Mouse (Mus musculus) neural tube, embryonic 13.5 days (tissue): ENCODE measurements around the gene Zmat3. TPM values are rescaled to one million over a fixed set of nuclear protein-coding genes. Genes with fewer than 3 reads are reported as not detected.
A peak's percentile ranks its signal among the peaks of the same experiment; 100 is the strongest.

ENCODE experiments used
- ATAC-seq: fragments of 200-750 bp; cut with Nextera tagmentation; 2 replicates; pipeline ENCODE4 v1.8.0; 2017; ENCODE audit warnings: low read depth, mild to moderate bottlenecking, moderate TSS enrichment, moderate library complexity
- H3K27ac ChIP-seq: fragments of 300-500 bp; sonication (generic); replicated peaks from 2 replicates; pipeline ENCODE4 v1.5.1; 2015; ENCODE audit warnings: moderate library complexity, mild to moderate bottlenecking, inconsistent platforms
- H3K27me3 ChIP-seq: fragments of 300-500 bp; sonication (generic); 2 replicates; pipeline ENCODE4 v1.6.1; 2015; ENCODE audit warnings: mild to moderate bottlenecking, inconsistent platforms
- H3K36me3 ChIP-seq: fragments of 300-500 bp; sonication (generic); 2 replicates; pipeline ENCODE4 v1.6.1; 2015; ENCODE audit warnings: mild to moderate bottlenecking, inconsistent platforms
- H3K4me1 ChIP-seq: fragments of 300-500 bp; sonication (generic); replicated peaks from 2 replicates; pipeline ENCODE4 v1.6.1; 2015; ENCODE audit warnings: inconsistent platforms
- H3K4me2 ChIP-seq: fragments of 300-500 bp; sonication (generic); 2 replicates; pipeline ENCODE4 v1.6.1; 2015; ENCODE audit warnings: inconsistent platforms, mild to moderate bottlenecking, moderate library complexity
- H3K4me3 ChIP-seq: fragments of 300-500 bp; sonication (generic); 2 replicates; pipeline ENCODE4 v1.5.1; 2015; ENCODE audit warnings: mild to moderate bottlenecking, inconsistent platforms
- H3K9ac ChIP-seq: fragments of 300-500 bp; sonication (generic); 2 replicates; pipeline ENCODE4 v1.6.1; 2015; ENCODE audit warnings: moderate library complexity, mild to moderate bottlenecking, inconsistent platforms
- H3K9me3 ChIP-seq: fragments of 300-500 bp; sonication (generic); 2 replicates; pipeline ENCODE4 v1.6.1; 2016; ENCODE audit warnings: inconsistent platforms
- WGBS: fragments of 180-500 bp; shearing (Covaris S2); methylation state at CpG from one replicate; pipeline ENCODE4 v1.1.7; 2015; 5-methylcytosine and 5-hydroxymethylcytosine counted together
- polyA plus RNA-seq: library from polyadenylated mRNA; unstranded; fragments of >200 nt; fragmentation: Nextera tagmentation; extraction: Ambion mirVana; gene quantifications from 2 replicates; pipeline ENCODE4 v1.2.1, GENCODE M21; 2015

The Zmat3 gene
- polyA plus RNA-seq, 1 experiment from 2014 or later = 8.1 TPM

DNA sequence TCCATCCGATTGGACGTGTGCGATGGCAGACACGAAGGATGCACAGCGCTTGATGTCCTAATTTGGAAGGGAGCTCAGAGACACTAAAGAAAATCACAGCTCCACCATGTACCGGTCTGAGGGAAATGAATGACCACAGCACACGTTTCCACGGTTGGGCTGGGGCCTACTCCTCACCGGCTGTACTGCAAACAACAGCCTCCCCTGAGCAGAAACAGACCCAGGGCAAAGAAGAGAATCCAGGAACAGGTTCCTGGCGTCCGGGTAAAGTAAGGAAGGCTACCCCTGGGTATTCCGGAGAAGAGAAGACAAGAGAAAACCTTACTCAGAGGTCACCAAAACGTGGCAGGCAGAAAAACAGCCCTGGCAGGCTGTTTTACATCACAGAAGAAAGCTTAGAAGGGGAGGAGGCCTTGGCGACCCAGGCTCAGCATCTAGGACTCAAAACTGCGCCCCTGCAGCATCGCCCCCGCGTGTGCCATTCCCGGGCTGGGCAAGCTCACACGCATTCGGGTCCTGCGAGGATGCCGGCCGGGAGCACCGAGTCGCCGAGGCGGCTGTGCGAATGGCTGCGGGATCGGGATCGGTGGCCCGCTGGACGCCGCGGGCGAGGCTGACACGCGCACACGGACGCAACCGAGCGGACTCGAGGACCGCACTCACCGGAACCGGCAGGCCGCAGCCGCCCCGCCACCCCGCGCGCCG, 821 bp downstream of the Zmat3 start:
- H3K9me3 ChIP-seq = no peaks in the 10 kb centered on the region
- peak overlapping the region; percentile 95 for H3K27ac ChIP-seq
- peak overlapping the region; percentile 90 for H3K9ac ChIP-seq
- peak overlapping the region; percentile 85 for H3K4me3 ChIP-seq
- peak; percentile 78 for ATAC-seq
- peaks cover 51% of the 10 kb centered on the region for H3K4me1 ChIP-seq
- H3K27me3 ChIP-seq = no peaks in the 10 kb centered on the region
- H3K4me2 ChIP-seq = peak overlapping the region; percentile 80
- no peaks in the 10 kb centered on the region for H3K36me3 ChIP-seq
- WGBS = under 1% methylated on average over 54 of the region's 54 CpGs

DNA sequence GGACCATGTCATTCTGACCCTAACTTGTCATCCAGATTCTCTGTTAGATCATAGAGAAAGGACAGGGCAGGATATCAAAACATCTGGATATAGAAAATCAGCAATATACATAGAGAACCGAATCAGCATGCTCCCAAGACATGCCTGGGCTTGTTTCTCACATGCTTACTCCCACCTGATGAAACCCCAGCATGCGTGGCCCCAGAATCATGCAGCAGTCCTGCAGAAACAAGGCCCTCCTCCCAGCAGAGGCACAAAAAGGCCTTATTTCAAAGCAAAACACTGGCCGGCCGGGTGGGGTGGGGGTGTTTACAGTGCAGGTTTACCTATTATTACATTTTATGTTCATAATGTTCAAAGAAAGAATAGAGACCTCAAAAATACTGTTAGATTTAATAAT, 1.6 kb downstream of the Zmat3 start:
- H3K27me3 ChIP-seq = no peaks in the 10 kb centered on the region
- H3K4me2 ChIP-seq = peak overlapping the region; percentile 80
- no peak for ATAC-seq
- H3K9me3 ChIP-seq = no peaks in the 10 kb centered on the region
- H3K4me1 ChIP-seq = peaks cover 51% of the 10 kb centered on the region
- 35% methylated on average over 4 of the region's 4 CpGs for WGBS
- no peak overlapping the region; the same call in 1 of the 2 replicates for H3K27ac ChIP-seq
- H3K9ac ChIP-seq = peak overlapping the region; percentile 90
- H3K36me3 ChIP-seq = 0 out of 2 replicates have a peak, but pooled peaks cover under 1% of the 10 kb centered on the region
- peak overlapping the region; percentile 85 for H3K4me3 ChIP-seq

DNA sequence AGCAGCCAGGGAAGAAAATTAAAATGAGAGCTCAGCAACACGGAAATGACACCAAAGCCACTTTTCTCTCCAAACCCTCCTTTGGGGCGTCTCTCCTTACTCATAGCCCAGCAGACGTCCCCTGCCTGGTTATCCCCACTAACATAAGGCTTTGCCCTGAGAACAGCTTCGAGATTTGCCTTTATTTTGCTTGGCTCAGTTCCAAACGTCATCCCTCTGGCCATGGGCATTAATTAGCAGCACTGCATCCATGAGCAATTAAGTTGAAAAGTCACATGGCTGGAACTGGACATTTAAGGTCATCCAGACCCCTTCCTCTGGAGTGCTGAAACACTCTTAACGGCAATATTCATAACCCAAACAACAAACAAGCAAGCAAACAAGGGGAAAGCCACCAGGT, 4.6 kb downstream of the Zmat3 start:
- H3K9ac ChIP-seq = peak overlapping the region; percentile 47; the same call in 1 of the 2 replicates
- peaks cover 43% of the 10 kb centered on the region for H3K4me1 ChIP-seq
- H3K4me2 ChIP-seq = no peak overlapping the region
- H3K9me3 ChIP-seq = no peaks in the 10 kb centered on the region
- H3K27ac ChIP-seq = peak overlapping the region; percentile 18
- peaks cover 6% of the 10 kb centered on the region; the same call in 1 of the 2 replicates for H3K36me3 ChIP-seq
- no peaks in the 10 kb centered on the region for H3K27me3 ChIP-seq
- ATAC-seq = no peak
- WGBS = 44% methylated on average over 6 of the region's 6 CpGs
- H3K4me3 ChIP-seq = no peak overlapping the region

DNA sequence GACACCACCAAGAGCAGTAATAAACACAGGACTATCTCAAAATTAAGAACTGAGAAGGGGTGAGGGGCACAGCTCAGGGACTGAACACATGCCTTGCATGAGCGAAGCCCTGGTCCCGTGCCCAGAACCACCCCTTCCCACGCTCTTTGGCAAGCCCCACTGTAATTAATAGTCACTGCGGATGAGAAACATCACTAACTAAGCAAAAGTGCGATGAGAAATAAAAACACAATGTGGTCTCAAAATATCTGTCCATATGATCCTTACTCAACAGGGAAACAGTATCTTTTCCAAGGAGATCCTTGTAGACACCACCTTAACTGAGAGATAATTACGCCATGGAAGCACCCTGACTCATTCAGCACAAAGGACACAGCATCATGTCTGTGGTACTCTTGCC, 17.9 kb downstream of the Zmat3 start:
- no peak overlapping the region for H3K27ac ChIP-seq
- no peaks in the 10 kb centered on the region for H3K9me3 ChIP-seq
- H3K9ac ChIP-seq = no peak overlapping the region
- no peak for ATAC-seq
- WGBS = 89% methylated on average over 6 of the region's 6 CpGs
- no peaks in the 10 kb centered on the region for H3K4me1 ChIP-seq
- no peaks in the 10 kb centered on the region for H3K27me3 ChIP-seq
- H3K4me2 ChIP-seq = no peak overlapping the region
- no peak overlapping the region for H3K4me3 ChIP-seq
- H3K36me3 ChIP-seq = peaks cover 36% of the 10 kb centered on the region

DNA sequence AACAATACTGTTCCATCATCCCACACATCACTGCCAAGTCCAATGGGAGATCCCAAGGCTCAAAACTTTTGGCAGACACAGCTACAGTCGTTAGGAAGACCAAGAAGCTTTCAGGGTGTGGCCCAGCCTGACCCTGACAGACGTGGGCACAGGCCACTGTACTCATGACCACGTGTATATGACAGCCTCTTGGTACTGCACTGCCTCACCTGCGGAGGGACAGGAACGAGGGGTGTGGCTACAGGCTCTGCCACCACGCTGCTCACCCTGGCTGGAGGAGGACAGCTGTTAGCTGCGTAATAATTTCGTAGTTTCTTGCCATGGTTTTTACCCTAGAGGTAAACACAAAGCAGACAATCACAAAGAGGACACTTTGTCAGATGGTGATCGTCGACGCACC, 20.6 kb downstream of the Zmat3 start:
- Histone ChIP-seq H3K9me3 (no peaks in the 10 kb centered on the region), H3K9ac (no peak overlapping the region), H3K4me2 (no peak overlapping the region), H3K27ac (no peak overlapping the region), H3K36me3 (peaks cover 48% of the 10 kb centered on the region), H3K27me3 (no peaks in the 10 kb centered on the region), H3K4me3 (no peak overlapping the region), H3K4me1 (no peaks in the 10 kb centered on the region)
- WGBS = 86% methylated on average over 11 of the region's 11 CpGs
- ATAC-seq = no peak

DNA sequence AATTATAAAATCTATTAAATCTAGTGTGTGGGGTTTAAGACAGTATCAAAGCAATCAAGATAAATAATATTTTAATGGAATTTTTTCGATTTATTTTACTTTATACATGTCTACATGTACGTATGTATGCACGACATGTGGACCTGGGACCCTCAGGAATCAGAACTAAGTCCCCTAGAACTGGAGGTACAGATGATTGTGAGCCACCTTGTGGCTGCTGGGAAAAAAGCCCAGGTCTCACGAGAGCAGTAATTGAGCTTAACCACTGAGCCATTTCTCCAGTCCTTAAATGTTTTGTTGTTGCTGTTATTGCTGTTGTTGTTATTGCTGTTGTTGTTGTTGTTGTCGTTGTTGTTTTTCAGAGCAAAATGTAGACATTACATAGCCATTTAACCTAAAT, 21.0 kb downstream of the Zmat3 start:
- 81% methylated on average over 5 of the region's 5 CpGs for WGBS
- no peak overlapping the region for H3K9ac ChIP-seq

DNA sequence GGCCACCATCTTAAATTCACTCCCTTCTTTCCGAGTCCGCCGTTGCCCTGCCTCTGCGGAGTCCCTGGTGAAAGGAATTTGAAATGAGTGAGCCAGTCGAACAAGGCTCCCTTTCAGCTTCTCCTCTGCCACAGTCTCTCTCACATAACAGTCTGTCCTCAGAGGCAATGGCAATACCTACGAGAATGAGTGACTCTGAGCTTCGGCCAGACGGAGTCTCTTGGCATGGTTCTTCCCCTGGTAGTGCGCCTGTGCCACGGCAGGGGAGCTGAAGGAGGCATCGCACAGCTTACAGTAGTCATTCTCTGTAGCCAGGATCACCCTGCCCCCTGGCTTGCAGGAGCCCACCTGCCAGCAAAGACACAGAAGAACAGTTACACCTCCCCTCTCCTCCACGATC, 22.4 kb downstream of the Zmat3 start:
- Histone ChIP-seq H3K9me3 (no peaks in the 10 kb centered on the region), H3K27ac (no peak overlapping the region), H3K9ac (no peak overlapping the region), H3K27me3 (no peaks in the 10 kb centered on the region), H3K36me3 (peaks cover 39% of the 10 kb centered on the region), H3K4me3 (no peak overlapping the region), H3K4me1 (no peaks in the 10 kb centered on the region), H3K4me2 (no peak overlapping the region)
- 0 out of 2 replicates have a peak, but pooled peaks have one; percentile 28 for ATAC-seq
- 87% methylated on average over 12 of the region's 12 CpGs for WGBS

More for the DNA sequence above, 21.0 kb downstream of the Zmat3 start:
- Histone ChIP-seq H3K27ac (no peak overlapping the region), H3K9me3 (no peaks in the 10 kb centered on the region), H3K4me2 (no peak overlapping the region), H3K36me3 (peaks cover 46% of the 10 kb centered on the region), H3K4me1 (no peaks in the 10 kb centered on the region), H3K27me3 (no peaks in the 10 kb centered on the region), H3K4me3 (no peak overlapping the region)
- ATAC-seq = no peak

DNA sequence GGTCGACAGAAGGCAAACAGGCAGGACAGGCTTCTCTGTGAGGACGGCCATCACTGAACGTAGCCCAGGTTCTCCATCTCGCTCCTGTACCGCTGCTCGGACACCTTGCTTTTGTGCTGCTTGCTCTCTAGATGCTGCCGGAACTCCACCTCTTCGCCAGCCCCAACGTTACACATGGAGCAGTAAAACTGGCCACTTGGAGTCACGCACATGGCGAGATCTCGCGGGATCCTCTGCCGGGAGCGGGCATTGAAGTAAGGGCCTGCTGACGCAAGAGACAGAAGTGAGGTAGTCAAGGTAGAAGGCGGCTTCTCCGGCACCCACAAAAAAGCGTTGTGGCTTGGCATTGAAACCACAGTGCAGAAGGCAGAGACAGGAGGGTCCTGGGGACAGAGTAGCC, 24.4 kb downstream of the Zmat3 start:
- H3K4me1 ChIP-seq = peaks cover 10% of the 10 kb centered on the region; the same call in 1 of the 2 replicates
- H3K27ac ChIP-seq = no peak overlapping the region
- H3K9me3 ChIP-seq = no peaks in the 10 kb centered on the region
- no peak overlapping the region for H3K9ac ChIP-seq
- H3K27me3 ChIP-seq = no peaks in the 10 kb centered on the region
- H3K4me3 ChIP-seq = no peak overlapping the region
- peaks cover 39% of the 10 kb centered on the region for H3K36me3 ChIP-seq
- no peak for ATAC-seq
- WGBS = 94% methylated on average over 19 of the region's 19 CpGs
- H3K4me2 ChIP-seq = no peak overlapping the region

DNA sequence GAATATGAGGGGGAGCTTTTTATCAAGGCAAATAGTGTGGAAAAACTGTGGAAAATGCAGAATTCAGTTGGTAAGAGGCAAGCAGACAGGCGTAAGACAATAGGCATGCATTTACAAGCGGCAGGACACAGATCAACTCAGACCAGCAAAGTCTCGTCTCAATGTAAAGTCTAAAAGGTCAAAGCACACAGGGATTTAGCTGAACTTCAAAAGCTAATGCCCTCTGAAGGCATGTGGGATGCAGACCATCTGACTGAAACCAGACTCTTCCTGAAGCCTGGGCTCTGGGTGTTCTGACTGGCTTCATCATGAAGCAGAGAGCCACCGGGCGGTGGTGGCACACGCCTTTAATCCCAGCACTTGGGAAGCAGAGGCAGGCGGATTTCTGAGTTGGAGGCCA, 27.6 kb downstream of the Zmat3 start:
- H3K4me2 ChIP-seq = no peak overlapping the region
- no peaks in the 10 kb centered on the region for H3K27me3 ChIP-seq
- H3K9ac ChIP-seq = no peak overlapping the region
- no peak for ATAC-seq
- WGBS = 89% methylated on average over 7 of the region's 7 CpGs
- peaks cover 10% of the 10 kb centered on the region; the same call in 1 of the 2 replicates for H3K4me1 ChIP-seq
- H3K36me3 ChIP-seq = peaks cover 28% of the 10 kb centered on the region
- H3K27ac ChIP-seq = no peak overlapping the region
- H3K9me3 ChIP-seq = no peaks in the 10 kb centered on the region
- H3K4me3 ChIP-seq = no peak overlapping the region

DNA sequence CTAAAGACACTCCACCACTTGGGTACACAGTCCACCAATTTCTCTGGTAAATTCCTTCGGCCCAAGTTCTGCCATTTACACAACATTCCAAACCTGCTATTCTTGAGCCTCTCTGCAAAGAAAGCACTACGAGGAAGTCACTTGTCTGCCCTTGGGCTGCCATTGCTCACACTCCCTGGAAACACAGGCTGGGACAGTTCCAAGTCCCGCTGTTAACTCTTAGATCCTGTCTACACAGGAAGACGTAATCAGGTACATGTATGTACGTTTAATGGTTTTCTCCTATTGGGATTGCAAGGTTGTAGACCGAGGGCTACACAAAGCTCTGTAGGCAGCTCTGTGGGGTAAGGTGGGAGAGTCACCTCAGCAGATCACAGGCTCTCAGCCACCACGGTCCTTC, 28.0 kb downstream of the Zmat3 start:
- Histone ChIP-seq H3K9ac (no peak overlapping the region), H3K27ac (no peak overlapping the region), H3K4me2 (no peak overlapping the region), H3K4me3 (no peak overlapping the region), H3K36me3 (peaks cover 23% of the 10 kb centered on the region), H3K9me3 (no peaks in the 10 kb centered on the region), H3K4me1 (peaks cover 10% of the 10 kb centered on the region; the same call in 1 of the 2 replicates), H3K27me3 (no peaks in the 10 kb centered on the region)
- no peak for ATAC-seq
- 89% methylated on average over 7 of the region's 7 CpGs for WGBS

DNA sequence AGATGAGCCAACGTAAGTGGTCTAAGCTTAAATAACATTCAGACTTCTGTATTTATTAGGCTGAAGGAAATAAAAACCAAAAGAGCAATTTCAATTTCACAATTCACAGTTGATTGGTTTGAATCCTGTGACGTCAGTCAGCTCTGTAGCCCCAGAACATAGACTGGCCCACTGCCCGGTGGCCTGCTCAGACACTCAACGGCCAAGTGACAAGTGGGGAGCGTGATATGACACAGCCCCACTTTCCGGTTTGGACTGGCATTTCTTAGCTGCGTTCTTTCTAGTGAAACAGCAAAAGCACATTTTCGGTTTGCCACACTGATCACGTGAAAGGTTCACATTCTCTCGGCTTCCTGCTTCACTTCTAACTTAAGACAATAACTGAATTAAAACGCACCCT, 30.9 kb downstream of the Zmat3 start:
- Histone ChIP-seq H3K9me3 (no peaks in the 10 kb centered on the region), H3K4me1 (peaks cover 10% of the 10 kb centered on the region; the same call in 1 of the 2 replicates), H3K27ac (no peak overlapping the region), H3K27me3 (no peaks in the 10 kb centered on the region), H3K9ac (no peak overlapping the region), H3K4me3 (no peak overlapping the region), H3K4me2 (no peak overlapping the region), H3K36me3 (no peaks in the 10 kb centered on the region)
- ATAC-seq = no peak
- WGBS = 91% methylated on average over 11 of the region's 11 CpGs

DNA sequence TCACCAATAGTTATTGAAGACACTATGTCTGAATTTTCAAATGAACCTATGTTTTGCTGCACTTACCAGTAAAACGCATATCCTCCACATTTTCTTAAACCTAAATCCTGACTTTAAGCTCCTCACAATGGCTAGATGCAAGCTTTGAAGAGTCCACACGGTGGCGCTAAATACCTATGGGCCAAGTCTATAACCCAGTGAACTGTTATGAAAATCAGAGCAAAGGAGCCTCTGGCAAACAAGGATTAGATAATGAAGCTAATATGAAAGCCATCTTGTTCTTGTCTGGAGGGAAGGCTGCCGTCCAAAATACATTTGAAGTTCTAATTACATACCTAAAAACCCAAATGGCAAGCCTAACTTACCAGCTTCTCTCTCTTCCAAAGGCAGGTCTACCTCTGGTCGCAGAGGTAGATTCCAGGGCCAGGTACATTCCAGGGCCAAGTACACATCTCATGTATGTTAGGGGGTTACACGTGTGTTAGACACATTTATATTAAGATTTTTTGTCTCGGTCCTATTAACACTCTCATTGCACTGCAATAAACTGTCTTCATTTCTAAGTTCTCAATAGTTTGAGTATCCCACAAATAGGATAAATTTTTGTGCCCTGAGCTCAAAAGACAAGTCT, 32.2 kb downstream of the Zmat3 start:
- no peak overlapping the region for H3K4me2 ChIP-seq
- no peak overlapping the region for H3K4me3 ChIP-seq
- peaks cover 10% of the 10 kb centered on the region; the same call in 1 of the 2 replicates for H3K4me1 ChIP-seq
- no peak overlapping the region for H3K27ac ChIP-seq
- WGBS = 41% methylated on average over 7 of the region's 7 CpGs
- peak; percentile 69; the same call in 1 of the 2 replicates for ATAC-seq
- no peaks in the 10 kb centered on the region for H3K36me3 ChIP-seq
- no peaks in the 10 kb centered on the region for H3K27me3 ChIP-seq
- no peak overlapping the region for H3K9ac ChIP-seq
- H3K9me3 ChIP-seq = no peaks in the 10 kb centered on the region
